Mouse (Mus musculus): ENCODE measurements around the gene Rfpl4.
"Not testable (repeated sequence)": the region's sequence is repeated elsewhere in the genome, so short reads cannot be mapped to it uniquely, and the experiment has no call there.

Rfpl4 gene

GRCm38 (mm10) chr7:5116850-5117249 is at the start of gene Rfpl4:
Gene Rfpl4 (minus strand): TSS chr7:5116950.
- no peak for DNase-seq (ENCODE audit: low spot score)

- not testable (repeated sequence) for DNase-seq (ENCODE audit: low spot score)
Observed at GRCm38 (mm10) chr7:5149570-5149969, 32.8 kb upstream of the Rfpl4 start, which contains the start of gene Vmn1r55. Gene Vmn1r55 (minus strand): TSS chr7:5149670.

GRCm38 (mm10) chr7:5125549-5126406 is 9.0 kb upstream of the Rfpl4 start, which contains the start of gene Rasl2-9:
Gene Rasl2-9 (minus strand): TSS chr7:5125950.
- DNase-seq (ENCODE audit: low spot score), result peak; percentile 75

GRCm38 (mm10) chr7:5125078-5125477 is 8.3 kb upstream of the Rfpl4 start:
- DNase-seq (ENCODE audit: low spot score), result no peak

GRCm38 (mm10) chr7:5112701-5113100 is 4.0 kb downstream of the Rfpl4 start:
- DNase-seq (ENCODE audit: low spot score), result no peak

- DNase-seq (ENCODE audit: low spot score), result no peak
Observed at GRCm38 (mm10) chr7:5109301-5109700, 7.4 kb downstream of the Rfpl4 start.

- DNase-seq (ENCODE audit: low spot score), result no peak
Observed at GRCm38 (mm10) chr7:5108272-5108671, 8.5 kb downstream of the Rfpl4 start.

- DNase-seq (ENCODE audit: low spot score), result no peak
Observed at GRCm38 (mm10) chr7:5102564-5102963, 14.2 kb downstream of the Rfpl4 start.

- DNase-seq (ENCODE audit: low spot score), result no peak
Observed at GRCm38 (mm10) chr7:5101066-5101663, 15.6 kb downstream of the Rfpl4 start.

- no peak for DNase-seq (ENCODE audit: low spot score)
Observed at GRCm38 (mm10) chr7:5099796-5100195, 17.0 kb downstream of the Rfpl4 start.

GRCm38 (mm10) chr7:5098769-5099168 is 18.0 kb downstream of the Rfpl4 start:
- DNase-seq (ENCODE audit: low spot score), result no peak

GRCm38 (mm10) chr7:5092831-5093510 is 23.8 kb downstream of the Rfpl4 start:
- no peak for DNase-seq (ENCODE audit: low spot score)

- no peak for DNase-seq (ENCODE audit: low spot score)
Observed at GRCm38 (mm10) chr7:5092381-5092780, 24.4 kb downstream of the Rfpl4 start.

- DNase-seq (ENCODE audit: low spot score), result no peak
Observed at GRCm38 (mm10) chr7:5091008-5091728, 25.6 kb downstream of the Rfpl4 start.

GRCm38 (mm10) chr7:5089853-5090252 is 26.9 kb downstream of the Rfpl4 start:
- no peak for DNase-seq (ENCODE audit: low spot score)

GRCm38 (mm10) chr7:5087886-5088285 is 28.9 kb downstream of the Rfpl4 start:
- DNase-seq (ENCODE audit: low spot score), result no peak

- no peak for DNase-seq (ENCODE audit: low spot score)
Observed at GRCm38 (mm10) chr7:5086921-5087440, 29.8 kb downstream of the Rfpl4 start.

GRCm38 (mm10) chr7:5085512-5085911 is 31.2 kb downstream of the Rfpl4 start:
- no peak for DNase-seq (ENCODE audit: low spot score)

GRCm38 (mm10) chr7:5083325-5084105 is 33.2 kb downstream of the Rfpl4 start:
- DNase-seq (ENCODE audit: low spot score), result no peak

GRCm38 (mm10) chr7:5081939-5082338 is 34.8 kb downstream of the Rfpl4 start:
- no peak for DNase-seq (ENCODE audit: low spot score)

GRCm38 (mm10) chr7:5081241-5081640 is 35.5 kb downstream of the Rfpl4 start:
- no peak for DNase-seq (ENCODE audit: low spot score)
